Mouse (Mus musculus) spleen, postnatal 10 days (tissue): ENCODE measurements around the gene Art4.
"Not testable (repeated sequence)": the region's sequence is repeated elsewhere in the genome, so short reads cannot be mapped to it uniquely, and the experiment has no call there.

Source experiments
- DNase-seq, 2 experiments: peaks; one replicate each; pipeline ENCODE4 v3.0.0; 2021 to 2022; ENCODE audit warnings: low spot score in 2 of 2

Gene Art4

GRCm38 (mm10) chr6:136857186-136857872, at the start of gene Art4:
Gene Art4, minus strand, starts transcription at chr6:136857733.
- DNase-seq: peak; percentile 80 to 87

GRCm38 (mm10) chr6:136906937-136907293, 49.4 kb upstream of the Art4 start:
- DNase-seq: no peak

- DNase-seq: no peak
Measured at GRCm38 (mm10) chr6:136906283-136906936, 48.9 kb upstream of the Art4 start.

GRCm38 (mm10) chr6:136903885-136904470, 46.4 kb upstream of the Art4 start:
- no peak for DNase-seq

GRCm38 (mm10) chr6:136902527-136902926, 45.0 kb upstream of the Art4 start:
- DNase-seq: no peak

GRCm38 (mm10) chr6:136901010-136901409, 43.5 kb upstream of the Art4 start:
- no peak for DNase-seq

GRCm38 (mm10) chr6:136900369-136901009, 43.0 kb upstream of the Art4 start:
- DNase-seq: no peak

GRCm38 (mm10) chr6:136898954-136899353, 41.4 kb upstream of the Art4 start:
- no peak for DNase-seq

- no peak for DNase-seq
Measured at GRCm38 (mm10) chr6:136898222-136898621, 40.7 kb upstream of the Art4 start.

- no peak for DNase-seq
Measured at GRCm38 (mm10) chr6:136897789-136898188, 40.3 kb upstream of the Art4 start.

GRCm38 (mm10) chr6:136894532-136895339, 37.2 kb upstream of the Art4 start:
- DNase-seq: no peak

GRCm38 (mm10) chr6:136892002-136892401, 34.5 kb upstream of the Art4 start:
- no peak for DNase-seq

GRCm38 (mm10) chr6:136889554-136889953, 32.0 kb upstream of the Art4 start:
- DNase-seq: no peak

- DNase-seq: no peak
Measured at GRCm38 (mm10) chr6:136889067-136889466, 31.5 kb upstream of the Art4 start.

- DNase-seq: no peak
Measured at GRCm38 (mm10) chr6:136887854-136888253, 30.3 kb upstream of the Art4 start.

GRCm38 (mm10) chr6:136884766-136885165, 27.2 kb upstream of the Art4 start:
- not testable (repeated sequence) for DNase-seq

GRCm38 (mm10) chr6:136883961-136884360, 26.4 kb upstream of the Art4 start:
- DNase-seq: no peak

- no peak for DNase-seq
Measured at GRCm38 (mm10) chr6:136883431-136883915, 25.9 kb upstream of the Art4 start.

GRCm38 (mm10) chr6:136881678-136882077, 24.1 kb upstream of the Art4 start:
- no peak for DNase-seq

- DNase-seq: no peak
Measured at GRCm38 (mm10) chr6:136875670-136876069, 18.1 kb upstream of the Art4 start, which contains the start of gene Mgp. Gene Mgp, minus strand, starts transcription at chr6:136875823.

- DNase-seq: no peak
Measured at GRCm38 (mm10) chr6:136874599-136874998, 17.1 kb upstream of the Art4 start.

- no peak for DNase-seq
Measured at GRCm38 (mm10) chr6:136868921-136869320, 11.4 kb upstream of the Art4 start.
